Mouse (Mus musculus): Measurements from ENCODE around the gene Mgam. TPM values are rescaled to one million over a fixed set of nuclear protein-coding genes. Genes with fewer than 3 reads are reported as not detected.
"Not testable (repeated sequence)": the region's sequence is repeated elsewhere in the genome, so short reads cannot be mapped to it uniquely, and the experiment has no call there.

The Mgam gene
- 0.35 TPM in 2 replicates for polyA plus RNA-seq (2016; fragmentation: Nextera tagmentation; extraction: Ambion mirVana)

GRCm38 (mm10) chr6:40628406-40629000 is at the start of gene Mgam:
TSS of gene Mgam (plus strand) at chr6:40628831.
- Histone ChIP-seq H3K4me3 (no peak within 1 kb of the TSS), H3K27me3 (replicated peaks) (no peaks in the 10 kb centered on the region), H3K4me2 (no peak within 1 kb of the TSS), H3K9me3 (replicated peaks) (no peaks in the 10 kb centered on the region), H3K9ac (no peak within 1 kb of the TSS), H3K4me1 (no peaks in the 10 kb centered on the region), H3K27ac (no peak within 1 kb of the TSS), H3K36me3 (no peaks in the 10 kb centered on the region)
- no peak for ATAC-seq
- 68% methylated on average over 8 of the region's 8 CpGs for WGBS (ENCODE audit: insufficient replicate concordance)

- Histone ChIP-seq H3K4me1 (no peaks in the 10 kb centered on the region), H3K9me3 (replicated peaks) (no peaks in the 10 kb centered on the region), H3K27me3 (replicated peaks) (no peaks in the 10 kb centered on the region), H3K36me3 (no peaks in the 10 kb centered on the region), H3K4me2 (no peak overlapping the region), H3K27ac (no peak overlapping the region), H3K9ac (no peak overlapping the region), H3K4me3 (no peak overlapping the region)
- ATAC-seq: no peak
- WGBS (ENCODE audit: insufficient replicate concordance): 51% methylated on average over 6 of the region's 6 CpGs
Measured at GRCm38 (mm10) chr6:40584336-40584735, 44.3 kb upstream of the Mgam start.

- H3K4me2 ChIP-seq: no peak within 1 kb of the TSS
- 32% methylated on average over 5 of the region's 5 CpGs for WGBS (ENCODE audit: insufficient replicate concordance)
- H3K4me1 ChIP-seq: no peaks in the 10 kb centered on the region
- no peak within 1 kb of the TSS for H3K9ac ChIP-seq
- H3K9me3 ChIP-seq (replicated peaks): no peaks in the 10 kb centered on the region
- H3K27ac ChIP-seq: no peak within 1 kb of the TSS
- no peaks in the 10 kb centered on the region for H3K27me3 ChIP-seq (replicated peaks)
- no peak for ATAC-seq
- no peaks in the 10 kb centered on the region for H3K36me3 ChIP-seq
- no peak within 1 kb of the TSS for H3K4me3 ChIP-seq
Measured at GRCm38 (mm10) chr6:40585645-40586044, 43.0 kb upstream of the Mgam start, which contains the start of gene Clec5a. TSS of gene Clec5a (minus strand) at chr6:40585821.

DNA sequence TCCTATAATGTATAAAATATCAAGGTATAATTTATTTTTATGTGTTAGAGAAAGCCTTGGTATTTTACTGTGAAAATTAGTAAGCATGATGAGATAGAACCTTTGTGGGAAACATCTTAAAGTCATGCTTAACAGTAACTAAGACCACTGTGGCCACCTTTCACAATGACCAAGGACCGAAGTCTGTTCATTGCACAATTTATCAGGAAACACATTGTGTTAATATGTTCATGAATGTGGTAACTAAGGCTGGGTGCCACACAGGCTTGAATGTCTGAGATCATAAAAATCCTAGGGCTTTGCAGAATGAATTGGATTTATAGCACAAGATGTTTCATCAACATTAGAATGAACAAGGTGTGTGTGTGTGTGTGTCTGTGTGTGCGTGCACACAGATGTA is 40.3 kb upstream of the Mgam start:
- no peak overlapping the region for H3K9ac ChIP-seq
- no peak for ATAC-seq
- H3K4me2 ChIP-seq: no peak overlapping the region
- WGBS (ENCODE audit: insufficient replicate concordance): 67% methylated on average over 2 of the region's 2 CpGs
- H3K4me3 ChIP-seq: no peak overlapping the region
- H3K36me3 ChIP-seq: no peaks in the 10 kb centered on the region
- no peaks in the 10 kb centered on the region for H3K9me3 ChIP-seq (replicated peaks)
- H3K4me1 ChIP-seq: no peaks in the 10 kb centered on the region
- no peak overlapping the region for H3K27ac ChIP-seq
- no peaks in the 10 kb centered on the region for H3K27me3 ChIP-seq (replicated peaks)

- ATAC-seq: no peak
- WGBS (ENCODE audit: insufficient replicate concordance): 23% methylated on average over 3 of the region's 3 CpGs
- no peaks in the 10 kb centered on the region for H3K36me3 ChIP-seq
Measured at GRCm38 (mm10) chr6:40594804-40595550, 33.7 kb upstream of the Mgam start.

GRCm38 (mm10) chr6:40598546-40598945 is 30.1 kb upstream of the Mgam start:
- not testable (repeated sequence) for ATAC-seq; H3K36me3 ChIP-seq; H3K4me3 ChIP-seq; H3K27ac ChIP-seq; H3K4me1 ChIP-seq; H3K9ac ChIP-seq; H3K4me2 ChIP-seq; H3K9me3 ChIP-seq (replicated peaks); H3K27me3 ChIP-seq (replicated peaks)
- WGBS (ENCODE audit: insufficient replicate concordance): 37% methylated on average over 4 of the region's 4 CpGs

More at GRCm38 (mm10) chr6:40594804-40595550, 33.7 kb upstream of the Mgam start:
- H3K4me3 ChIP-seq: no peak overlapping the region
- no peaks in the 10 kb centered on the region for H3K9me3 ChIP-seq (replicated peaks)
- no peak overlapping the region for H3K4me2 ChIP-seq
- H3K27ac ChIP-seq: no peak overlapping the region
- no peaks in the 10 kb centered on the region for H3K27me3 ChIP-seq (replicated peaks)
- no peak overlapping the region for H3K9ac ChIP-seq
- no peaks in the 10 kb centered on the region for H3K4me1 ChIP-seq

DNA sequence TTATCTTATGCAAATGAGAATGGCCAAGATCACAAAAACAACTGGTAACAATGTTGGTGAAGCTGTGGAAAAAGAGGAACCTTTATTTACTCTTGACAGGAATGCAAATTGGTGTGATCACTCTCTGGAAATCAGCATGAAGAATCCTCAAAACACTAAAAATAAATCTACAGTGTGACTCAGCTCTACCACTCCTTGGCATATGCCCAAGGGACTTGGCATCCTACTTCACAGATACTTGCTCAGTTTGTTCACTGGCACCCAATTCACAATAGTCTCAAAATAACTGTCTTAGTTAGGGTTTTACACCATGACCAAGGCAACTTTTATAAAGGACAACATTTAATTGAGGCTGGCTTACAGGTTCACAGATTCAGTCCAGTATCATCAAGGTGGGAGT is 21.2 kb upstream of the Mgam start:
- H3K4me3 ChIP-seq: no peak overlapping the region
- H3K27me3 ChIP-seq (replicated peaks): no peaks in the 10 kb centered on the region
- H3K4me1 ChIP-seq: no peaks in the 10 kb centered on the region
- no peaks in the 10 kb centered on the region for H3K9me3 ChIP-seq (replicated peaks)
- H3K4me2 ChIP-seq: no peak overlapping the region
- no peak overlapping the region for H3K27ac ChIP-seq
- H3K9ac ChIP-seq: no peak overlapping the region
- ATAC-seq: no peak
- H3K36me3 ChIP-seq: no peaks in the 10 kb centered on the region

- H3K27me3 ChIP-seq (replicated peaks): no peaks in the 10 kb centered on the region
- no peak for ATAC-seq
- no peaks in the 10 kb centered on the region for H3K9me3 ChIP-seq (replicated peaks)
- 72% methylated on average over 8 of the region's 8 CpGs for WGBS (ENCODE audit: insufficient replicate concordance)
- no peaks in the 10 kb centered on the region for H3K4me1 ChIP-seq
- H3K4me2 ChIP-seq: no peak overlapping the region
- H3K27ac ChIP-seq: no peak overlapping the region
- no peak overlapping the region for H3K9ac ChIP-seq
- H3K36me3 ChIP-seq: no peaks in the 10 kb centered on the region
- no peak overlapping the region for H3K4me3 ChIP-seq
Measured at GRCm38 (mm10) chr6:40610244-40610643, 18.4 kb upstream of the Mgam start.

DNA sequence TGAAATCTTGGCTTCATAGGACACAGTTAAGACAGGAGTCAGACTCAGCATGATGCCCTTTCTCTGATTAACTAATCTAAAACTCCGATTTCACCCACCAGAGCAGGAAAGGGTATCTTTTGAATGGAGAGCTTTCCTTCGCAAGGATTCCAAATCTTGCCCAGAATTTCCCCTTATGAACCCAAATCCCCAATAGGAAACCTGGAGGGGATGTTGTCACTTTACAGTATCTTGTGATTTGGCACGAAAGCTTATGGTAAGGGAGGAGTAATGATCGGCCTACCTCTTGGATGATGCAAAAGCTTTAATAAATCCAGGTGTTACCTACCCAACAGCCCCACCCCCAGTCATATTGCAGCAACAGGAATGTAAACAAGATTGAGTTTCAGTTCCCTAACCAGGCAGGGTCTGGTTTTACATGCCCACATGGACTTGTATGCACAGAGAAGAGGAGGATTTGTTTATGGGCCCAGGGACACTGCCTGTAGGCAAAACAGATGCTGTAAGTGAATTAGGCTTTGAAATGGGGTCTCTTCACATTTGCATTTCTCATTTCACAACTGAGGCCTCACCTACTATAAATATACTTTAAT is 15.3 kb upstream of the Mgam start, which contains the start of gene Tas2r138:
Gene Tas2r138 (minus strand): TSS at position 51 of the 593 bp plus-strand sequence.
- Histone ChIP-seq H3K36me3 (no peaks in the 10 kb centered on the region), H3K9me3 (replicated peaks) (no peaks in the 10 kb centered on the region), H3K4me1 (no peaks in the 10 kb centered on the region)

DNA sequence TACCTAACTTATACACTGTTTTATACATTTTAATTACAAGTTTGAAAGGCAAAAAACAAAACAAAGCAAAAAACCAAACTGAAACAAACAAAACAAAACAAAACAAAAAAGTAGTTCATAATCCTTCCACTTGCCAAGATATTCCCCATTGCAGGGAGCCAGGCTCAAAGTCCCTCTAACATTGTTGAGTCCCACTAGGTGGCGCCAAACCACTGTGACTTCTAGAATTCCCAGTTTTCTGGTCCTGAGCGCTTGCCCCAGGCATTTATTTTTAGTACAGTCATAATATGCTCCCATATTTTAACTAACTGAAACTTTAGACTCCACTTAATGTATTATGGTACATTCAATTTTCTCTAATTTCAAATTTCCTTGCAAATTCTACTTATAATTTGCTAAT is 10.7 kb upstream of the Mgam start:
- H3K9ac ChIP-seq: no peak overlapping the region
- no peaks in the 10 kb centered on the region for H3K4me1 ChIP-seq
- no peaks in the 10 kb centered on the region for H3K9me3 ChIP-seq (replicated peaks)
- no peak overlapping the region for H3K4me2 ChIP-seq
- no peak for ATAC-seq
- no peaks in the 10 kb centered on the region for H3K27me3 ChIP-seq (replicated peaks)
- no peaks in the 10 kb centered on the region for H3K36me3 ChIP-seq
- no peak overlapping the region for H3K27ac ChIP-seq
- WGBS (ENCODE audit: insufficient replicate concordance): 12% methylated on average over 2 of the region's 2 CpGs
- H3K4me3 ChIP-seq: no peak overlapping the region

More for the DNA sequence above, 15.3 kb upstream of the Mgam start, which contains the start of gene Tas2r138:
- Histone ChIP-seq H3K4me3 (no peak within 1 kb of the TSS), H3K9ac (no peak within 1 kb of the TSS), H3K4me2 (no peak within 1 kb of the TSS), H3K27ac (no peak within 1 kb of the TSS), H3K27me3 (replicated peaks) (no peaks in the 10 kb centered on the region)
- no peak for ATAC-seq
- 68% methylated on average over 4 of the region's 4 CpGs for WGBS (ENCODE audit: insufficient replicate concordance)

DNA sequence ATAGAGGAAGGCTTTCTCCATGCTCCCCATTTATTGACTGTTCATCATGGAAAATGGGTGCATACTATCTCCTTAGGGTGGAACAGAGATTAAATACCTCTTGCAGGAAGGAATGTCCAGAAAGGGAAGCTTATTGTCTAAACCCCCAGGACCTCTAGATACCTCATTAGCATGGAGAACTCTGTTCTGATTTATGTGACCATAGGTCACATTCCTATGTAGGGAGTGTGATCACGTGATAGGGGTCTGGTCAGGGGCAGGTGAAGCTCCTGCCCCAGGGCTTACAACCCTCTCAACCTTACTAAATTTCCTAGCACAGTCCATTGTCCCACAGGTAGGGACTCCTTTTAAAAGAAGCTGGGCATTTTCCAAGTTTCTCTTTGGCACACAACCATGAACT is 2.5 kb upstream of the Mgam start:
- H3K4me2 ChIP-seq: no peak overlapping the region
- WGBS (ENCODE audit: insufficient replicate concordance): 38% methylated on average over 1 of the region's 1 CpGs
- no peaks in the 10 kb centered on the region for H3K4me1 ChIP-seq
- no peaks in the 10 kb centered on the region for H3K36me3 ChIP-seq
- H3K9ac ChIP-seq: no peak overlapping the region
- ATAC-seq: no peak
- no peak overlapping the region for H3K27ac ChIP-seq
- H3K27me3 ChIP-seq (replicated peaks): no peaks in the 10 kb centered on the region
- no peaks in the 10 kb centered on the region for H3K9me3 ChIP-seq (replicated peaks)
- no peak overlapping the region for H3K4me3 ChIP-seq

- Histone ChIP-seq H3K9me3 (replicated peaks) (no peaks in the 10 kb centered on the region), H3K36me3 (no peaks in the 10 kb centered on the region), H3K27ac (no peak overlapping the region), H3K4me1 (no peaks in the 10 kb centered on the region), H3K9ac (no peak overlapping the region), H3K4me3 (no peak overlapping the region), H3K4me2 (no peak overlapping the region), H3K27me3 (replicated peaks) (no peaks in the 10 kb centered on the region)
- WGBS (ENCODE audit: insufficient replicate concordance): 50% methylated on average over 1 of the region's 1 CpGs
- no peak for ATAC-seq
Measured at GRCm38 (mm10) chr6:40634640-40635071, 6.0 kb downstream of the Mgam start.
